Mouse (Mus musculus) layer of hippocampus, postnatal 14 days (tissue): ENCODE measurements around the gene 5730507C01Rik. TPM values are rescaled to one million over a fixed set of nuclear protein-coding genes. Genes with fewer than 3 reads are reported as not detected.
"Not testable (repeated sequence)": the region's sequence is repeated elsewhere in the genome, so short reads cannot be mapped to it uniquely, and the experiment has no call there.

ENCODE experiments used
- DNase-seq, 2 experiments: peaks; one replicate each; pipeline ENCODE4 v3.0.0; 2021 to 2022; ENCODE audit warnings: low spot score in 2 of 2, mixed read lengths in 1 of 2
- long read RNA-seq, 2 experiments: library from polyadenylated mRNA; stranded (forward); transcript quantifications; one replicate each; pipeline ENCODE4 v2.0.0; 2021
- total RNA-seq, 2 experiments: library from RNA; stranded (reverse); gene quantifications; 2 replicates each; pipeline ENCODE4 v1.2.3; 2021

Gene 5730507C01Rik
- total RNA-seq: under 1 TPM; 0.74 to 0.81 TPM
- long read RNA-seq, experiment 1: 0 reads
- long read RNA-seq, experiment 2: 0 reads

DNA sequence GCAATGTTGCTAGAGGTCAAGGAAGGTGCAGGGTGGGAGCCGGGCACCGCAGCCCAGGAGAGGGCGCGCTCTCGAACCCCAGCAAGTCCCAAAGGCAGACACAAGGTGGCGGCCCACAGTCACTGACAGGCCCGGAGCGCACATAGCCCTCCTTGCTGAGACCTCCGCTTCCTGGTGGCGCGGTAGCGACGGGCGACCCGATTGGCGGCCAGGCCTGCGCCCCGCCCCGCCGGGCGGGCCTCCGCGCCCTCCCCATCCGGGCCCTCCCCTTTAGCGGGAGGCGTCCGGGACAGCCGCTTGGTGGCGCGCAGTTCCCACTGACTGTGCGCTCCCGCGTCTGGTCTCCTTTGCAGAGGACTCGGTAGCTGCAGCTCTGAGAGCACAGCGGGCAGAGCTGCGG lies at the start of gene 5730507C01Rik:
Gene 5730507C01Rik, plus strand, starts transcription at position 340 of the 400 bp plus-strand sequence.
- peak; percentile 1 to 8 for DNase-seq

DNA sequence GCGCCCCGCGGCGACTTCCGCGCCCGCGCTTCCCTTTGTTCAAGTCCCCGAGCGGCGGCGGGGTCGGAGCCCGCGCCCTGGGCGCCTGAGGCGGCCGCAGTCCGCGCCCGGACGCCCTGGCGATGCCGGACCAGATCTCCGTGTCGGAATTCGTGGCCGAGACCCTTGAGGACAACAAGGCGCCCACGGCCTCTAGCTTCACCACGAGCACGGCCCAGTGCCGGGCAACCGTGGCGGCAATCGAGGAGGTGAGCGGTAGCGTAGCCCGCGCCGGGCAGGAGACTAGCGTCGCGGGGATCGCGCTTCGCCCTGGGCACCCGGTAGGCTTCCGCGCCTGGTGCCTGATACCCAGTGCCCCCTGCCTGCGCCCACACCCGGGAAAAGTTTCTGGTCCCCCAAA lies 306 bp downstream of the 5730507C01Rik start:
- DNase-seq: not testable (repeated sequence)

- DNase-seq: not testable (repeated sequence)
Observed at GRCm38 (mm10) chr12:18515077-18515476, 767 bp downstream of the 5730507C01Rik start.
